Mouse (Mus musculus) lung, postnatal 0 days (tissue): ENCODE results near the gene Fam169b.

Experiments
- CTCF ChIP-seq: IDR thresholded peaks from 2 replicates; pipeline ENCODE4 v1.5.1; 2016; ENCODE audit warnings: antibody characterized with exemption, mild to moderate bottlenecking
- EP300 ChIP-seq: IDR thresholded peaks from 2 replicates; pipeline ENCODE4 v1.6.1; 2016; ENCODE audit warnings: antibody characterized with exemption, mild to moderate bottlenecking, control low read depth

- TF ChIP-seq CTCF (no peak), EP300 (no peak)
These were observed 1.0 kb upstream of the Fam169b start for GRCm38 (mm10) chr7:68272607-68273006.
